Mouse (Mus musculus) CH12.LX (cell line): ENCODE results near the gene Kdm4c. TPM values are rescaled to one million over a fixed set of nuclear protein-coding genes. Genes with fewer than 3 reads are reported as not detected.

Experiments
- DNase-seq: peaks from one replicate; pipeline ENCODE4 v3.0.0-alpha.2; 2013; ENCODE audit errors: extremely low read depth
- H3K27ac ChIP-seq: 2 replicates; pipeline ENCODE4 v1.5.1; 2012; ENCODE audit warnings: low read depth, mild to moderate bottlenecking, control low read depth, moderate library complexity; ENCODE audit not compliant: insufficient read depth
- H3K27me3 ChIP-seq: replicated peaks from 2 replicates; pipeline ENCODE3; 2012; ENCODE audit warnings: inconsistent platforms
- H3K36me3 ChIP-seq, 2 experiments: replicated peaks in 1 of 2; 2 replicates each; pipeline versions ENCODE3 to v1.6.1; 2012; ENCODE audit warnings: inconsistent platforms in 1 of 2, low read length in 1 of 2, mild to moderate bottlenecking in 1 of 2, mixed read lengths in 1 of 2, moderate library complexity in 1 of 2; ENCODE audit not compliant: control insufficient read depth in 1 of 2, insufficient read depth in 1 of 2
- H3K4me1 ChIP-seq, 2 experiments: 2 replicates each; pipeline ENCODE4 v1.6.1; 2012; ENCODE audit warnings: inconsistent platforms in 1 of 2, moderate library complexity in 1 of 2; ENCODE audit not compliant: insufficient read depth in 2 of 2, control insufficient read depth in 1 of 2
- H3K4me2 ChIP-seq: 2 replicates; pipeline ENCODE4 v1.6.1; 2012; ENCODE audit warnings: low read depth, mild to moderate bottlenecking, control low read depth; ENCODE audit not compliant: poor library complexity, insufficient read depth, severe bottlenecking
- H3K4me3 ChIP-seq, 3 experiments: fragments of 150-350 bp in 1 of 3; sonication (generic) in 1 of 3; replicated peaks in 1 of 3; 2 replicates each; pipeline versions ENCODE3 to v1.5.1; 2011 to 2012; ENCODE audit warnings: low read depth in 2 of 3, low read length in 2 of 3, mild to moderate bottlenecking in 2 of 3, moderate library complexity in 2 of 3, control low read depth in 1 of 3, improper control_type of control experiment in 1 of 3, inconsistent platforms in 1 of 3, mixed read lengths in 1 of 3; ENCODE audit not compliant: poor library complexity in 1 of 3
- H3K79me2 ChIP-seq: replicated peaks from 2 replicates; pipeline ENCODE4 v1.6.1; 2012; ENCODE audit warnings: mild to moderate bottlenecking, moderate library complexity; ENCODE audit not compliant: control insufficient read depth, poor library complexity, insufficient read depth, severe bottlenecking; ENCODE audit errors: extremely low read depth
- H3K9ac ChIP-seq: 2 replicates; pipeline ENCODE4 v1.6.1; 2012; ENCODE audit warnings: low read depth, mild to moderate bottlenecking, control low read depth, moderate library complexity; ENCODE audit not compliant: insufficient read depth
- H3K9me3 ChIP-seq: replicated peaks from 2 replicates; pipeline ENCODE3; 2012; ENCODE audit warnings: low read length, inconsistent platforms, mixed read lengths
- BHLHE40 ChIP-seq: IDR thresholded peaks from 2 replicates; pipeline ENCODE4 v1.6.1; 2011; ENCODE audit warnings: mild to moderate bottlenecking, low read depth, low read length, improper control_type of control experiment
- CHD2 ChIP-seq: IDR thresholded peaks from 2 replicates; pipeline ENCODE4 v1.6.1; 2011; ENCODE audit warnings: low read length, improper control_type of control experiment
- CTCF ChIP-seq, 2 experiments: IDR thresholded peaks in 1 of 2; conservative IDR thresholded peaks in 1 of 2; 2 replicates each; pipeline ENCODE4 v1.5.1; 2011 to 2012; ENCODE audit warnings: low read depth in 2 of 2, low read length in 2 of 2, improper control_type of control experiment in 1 of 2, inconsistent platforms in 1 of 2, mild to moderate bottlenecking in 1 of 2, moderate library complexity in 1 of 2
- E2F4 ChIP-seq: IDR thresholded peaks from 2 replicates; pipeline ENCODE4 v1.6.1; 2011; ENCODE audit warnings: low read depth, low read length, improper control_type of control experiment; ENCODE audit not compliant: insufficient replicate concordance
- ELF1 ChIP-seq: IDR thresholded peaks from 2 replicates; pipeline ENCODE4 v1.6.1; 2014; ENCODE audit warnings: low read depth, mild to moderate bottlenecking, inconsistent platforms, low read length, improper control_type of control experiment
- EP300 ChIP-seq: IDR thresholded peaks from 2 replicates; pipeline ENCODE4 v1.6.1; 2011; ENCODE audit warnings: low read length, improper control_type of control experiment
- ETS1 ChIP-seq: conservative IDR thresholded peaks from 2 replicates; pipeline ENCODE4 v1.6.1; 2012; ENCODE audit warnings: low read depth, mild to moderate bottlenecking, inconsistent platforms, low read length, improper control_type of control experiment, moderate library complexity
- GABPA ChIP-seq: IDR thresholded peaks from 2 replicates; pipeline ENCODE4 v1.6.1; 2012; ENCODE audit warnings: low read depth, low read length, improper control_type of control experiment, inconsistent platforms; ENCODE audit not compliant: insufficient replicate concordance
- HCFC1 ChIP-seq: IDR thresholded peaks from 2 replicates; pipeline ENCODE4 v1.6.1; 2012; ENCODE audit warnings: low read depth, mild to moderate bottlenecking, inconsistent platforms, low read length, improper control_type of control experiment
- IRF4 ChIP-seq: IDR thresholded peaks from 2 replicates; pipeline ENCODE4 v1.6.1; 2014; ENCODE audit warnings: low read depth, mild to moderate bottlenecking, inconsistent platforms, low read length, improper control_type of control experiment
- JUND ChIP-seq: conservative IDR thresholded peaks from 2 replicates; pipeline ENCODE4 v1.6.1; 2011; ENCODE audit warnings: low read depth, low read length, improper control_type of control experiment
- MAX ChIP-seq: IDR thresholded peaks from 2 replicates; pipeline ENCODE4 v1.6.1; 2011; ENCODE audit warnings: low read length, improper control_type of control experiment
- MAZ ChIP-seq: IDR thresholded peaks from 2 replicates; pipeline ENCODE4 v1.6.1; 2012; ENCODE audit warnings: low read depth, mild to moderate bottlenecking, inconsistent platforms, low read length, improper control_type of control experiment, moderate library complexity
- MXI1 ChIP-seq: IDR thresholded peaks from 2 replicates; pipeline ENCODE4 v1.6.1; 2011; ENCODE audit warnings: mild to moderate bottlenecking, low read depth, low read length, improper control_type of control experiment
- MYC ChIP-seq: IDR thresholded peaks from 2 replicates; pipeline ENCODE4 v1.6.1; 2011; ENCODE audit warnings: low read depth, mild to moderate bottlenecking, improper control_type of control experiment, low read length
- PAX5 ChIP-seq: IDR thresholded peaks from 2 replicates; pipeline ENCODE4 v1.6.1; 2012; ENCODE audit warnings: low read length, inconsistent platforms, mixed read lengths
- POLR2A ChIP-seq: IDR thresholded peaks from 2 replicates; pipeline ENCODE4 v1.6.1; 2011; ENCODE audit warnings: low read depth, mild to moderate bottlenecking, improper control_type of control experiment, low read length
- RAD21 ChIP-seq: IDR thresholded peaks from 2 replicates; pipeline ENCODE4 v1.6.1; 2011; ENCODE audit warnings: low read depth, mild to moderate bottlenecking, low read length, improper control_type of control experiment, moderate library complexity
- SIN3A ChIP-seq: IDR thresholded peaks from 2 replicates; pipeline ENCODE4 v1.6.1; 2012; ENCODE audit warnings: low read length, improper control_type of control experiment, inconsistent platforms
- SMC3 ChIP-seq: IDR thresholded peaks from 2 replicates; pipeline ENCODE4 v1.6.1; 2011; ENCODE audit warnings: low read depth, low read length, improper control_type of control experiment
- TBP ChIP-seq: conservative IDR thresholded peaks from 2 replicates; pipeline ENCODE4 v1.6.1; 2011; ENCODE audit warnings: low read depth, low read length, improper control_type of control experiment
- TCF12 ChIP-seq: IDR thresholded peaks from 2 replicates; pipeline ENCODE4 v1.6.1; 2014; ENCODE audit warnings: low read depth, mild to moderate bottlenecking, inconsistent platforms, low read length, improper control_type of control experiment
- USF1 ChIP-seq: IDR thresholded peaks from 2 replicates; pipeline ENCODE4 v1.6.1; 2014; ENCODE audit warnings: low read depth, mild to moderate bottlenecking, inconsistent platforms, low read length, improper control_type of control experiment
- USF2 ChIP-seq: conservative IDR thresholded peaks from 2 replicates; pipeline ENCODE4 v1.6.1; 2011; ENCODE audit warnings: low read depth, low read length, improper control_type of control experiment
- ZC3H11A ChIP-seq: IDR thresholded peaks from 2 replicates; pipeline ENCODE4 v1.6.1; 2012; ENCODE audit warnings: low read depth, mild to moderate bottlenecking, inconsistent platforms, low read length, improper control_type of control experiment
- ZKSCAN1 ChIP-seq: IDR thresholded peaks from 2 replicates; pipeline ENCODE4 v1.6.1; 2012; ENCODE audit warnings: low read depth, inconsistent platforms, low read length, improper control_type of control experiment, borderline replicate concordance
- ZMIZ1 ChIP-seq: IDR thresholded peaks from 2 replicates; pipeline ENCODE4 v1.6.1; 2012; ENCODE audit warnings: low read depth, mild to moderate bottlenecking, inconsistent platforms, low read length, improper control_type of control experiment
- dilution Hi-C: fragments of 300-500 bp; cut with MboI; formaldehyde crosslinking; loops from 2 replicates; pipeline ENCODE4 v1.14.3; 2020; ENCODE audit warnings: low sequenced_read_pairs; ENCODE audit not compliant: extremely low pct_unique_long_range_greater_than_20kb, extremely low pct_ligation_motif_present
- in situ Hi-C: fragments of 300-500 bp; cut with MboI; formaldehyde crosslinking; loops from 3 replicates; pipeline ENCODE4 v1.14.3; 2019; ENCODE audit warnings: low sequenced_read_pairs, low pct_ligation_motif_present, low pct_unique_long_range_greater_than_20kb, mixed read lengths
- polyA plus RNA-seq: library from polyadenylated mRNA; unstranded; fragments of >175 nt; gene quantifications from 2 replicates; pipeline ENCODE4 v1.2.1, GENCODE M21; 2012; ENCODE audit warnings: low read depth; ENCODE audit not compliant: insufficient read length
- total RNA-seq, 2 experiments: library from RNA; depleted of rRNA; stranded (reverse); fragments of 300-350 nt in 1 of 2; fragments of >200 nt in 1 of 2; gene quantifications; 2 replicates each; pipeline ENCODE4 v1.2.3; 2012 to 2014

Kdm4c gene
- total and polyA plus RNA-seq, 3 experiments: 8.1 to 14.4 (median 12.2) TPM

- Histone ChIP-seq H3K4me2 (no peak overlapping the region), H3K27me3 (no peaks in the 10 kb centered on the region), H3K27ac (no peak overlapping the region), H3K4me3 (no peak overlapping the region), H3K9ac (no peak overlapping the region), H3K4me1 (peaks cover 0 to 16% of the 10 kb centered on the region in 2 experiments; a peak in 2 of 4 replicates), H3K79me2 (peaks cover 9% of the 10 kb centered on the region; the same call in 1 of the 2 replicates), H3K9me3 (no peaks in the 10 kb centered on the region), H3K36me3 (peaks cover 0 to 9% of the 10 kb centered on the region in 2 experiments)
- DNase-seq: no peak
- in situ Hi-C loops: no loop called here
- TF ChIP-seq ETS1 (no peak), PAX5 (no peak), IRF4 (no peak), MAZ (no peak), SIN3A (no peak), RAD21 (no peak), MAX (no peak), POLR2A (no peak), BHLHE40 (no peak), EP300 (no peak), TCF12 (no peak), ELF1 (no peak), ZC3H11A (no peak)
- dilution Hi-C loops: no loop called here
Observed at GRCm38 (mm10) chr4:74259331-74259730, 17.0 kb downstream of the Kdm4c start.

DNA sequence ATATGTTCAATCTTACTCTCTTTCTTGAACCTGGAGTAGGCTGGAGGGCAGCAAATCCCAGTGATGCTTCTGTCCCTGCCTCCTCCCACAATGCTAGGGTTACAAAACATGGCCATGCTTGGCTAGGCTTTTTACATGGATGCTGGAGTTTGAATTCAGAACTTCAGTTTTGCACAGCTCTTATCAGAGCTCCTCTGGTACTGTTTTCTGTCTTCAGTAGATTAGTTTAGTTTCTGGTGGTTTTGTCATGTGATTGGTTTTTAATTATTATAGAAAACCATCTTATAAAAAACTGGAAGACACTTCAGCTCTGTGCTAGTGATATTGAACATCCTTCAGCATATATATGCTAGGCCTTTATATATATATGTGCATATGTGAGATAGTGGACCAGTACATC lies 19.6 kb downstream of the Kdm4c start:
- peaks cover 6% of the 10 kb centered on the region; the same call in 1 of the 2 replicates for H3K79me2 ChIP-seq
- H3K36me3 ChIP-seq: peaks cover 4 to 14% of the 10 kb centered on the region in 2 experiments
- H3K4me1 ChIP-seq: peaks cover 0 to 16% of the 10 kb centered on the region in 2 experiments; a peak in 2 of 4 replicates
- dilution Hi-C loops (no loop called here), in situ Hi-C loops (no loop called here)
- H3K27me3 ChIP-seq: no peaks in the 10 kb centered on the region
- no peak overlapping the region for H3K4me3 ChIP-seq
- H3K4me2 ChIP-seq: no peak overlapping the region
- no peak for TF ChIP-seq BHLHE40
- no peak for TF ChIP-seq MYC
- TF ChIP-seq E2F4: no peak
- no peak for TF ChIP-seq MXI1
- TF ChIP-seq SIN3A: no peak
- no peak for TF ChIP-seq ZKSCAN1
- TF ChIP-seq HCFC1: no peak
- no peak for TF ChIP-seq TBP
- no peak for TF ChIP-seq USF2
- no peak for TF ChIP-seq SMC3
- no peak for TF ChIP-seq EP300
- TF ChIP-seq CTCF (conservative IDR thresholded peaks at IDR 0.05 in 1 of 2, IDR thresholded peaks at IDR 0.05 in 1 of 2; ENCODE audit: low read depth in 2 of 2, low read length in 2 of 2): no peak
- TF ChIP-seq ZMIZ1: no peak
- no peak for TF ChIP-seq JUND
- TF ChIP-seq USF1: no peak
- no peak for TF ChIP-seq RAD21
- TF ChIP-seq PAX5: no peak
- TF ChIP-seq CHD2: no peak
- no peak for TF ChIP-seq ZC3H11A
- TF ChIP-seq GABPA: no peak
- H3K27ac ChIP-seq: no peak overlapping the region
- DNase-seq: no peak
- no peaks in the 10 kb centered on the region for H3K9me3 ChIP-seq
- H3K9ac ChIP-seq: no peak overlapping the region
